Mouse (Mus musculus) duodenum, adult 2 months (tissue): Measurements from ENCODE around the gene Tmem119. TPM values are rescaled to one million over a fixed set of nuclear protein-coding genes. Genes with fewer than 3 reads are reported as not detected.

Experiments
- polyA plus RNA-seq: library from polyadenylated mRNA; depleted of rRNA; stranded (reverse); fragments of >200 nt; gene quantifications from 2 replicates; pipeline ENCODE4 v1.2.3, GENCODE M21; 2012; ENCODE audit warnings: low replicate concordance; rRNA removed

Tmem119 gene
- polyA plus RNA-seq = 11.6 and 16.3 TPM in 2 replicates

GRCm38 (mm10) chr5:113800280-113800679 lies at the start of gene Tmem119:
Tmem119 (minus strand) TSS chr5:113800516.

GRCm38 (mm10) chr5:113832490-113832901 lies 32.2 kb upstream of the Tmem119 start, which contains the start of gene Selplg:
Selplg (minus strand) TSS chr5:113832644.

GRCm38 (mm10) chr5:113772450-113772895 lies 27.8 kb downstream of the Tmem119 start, which contains the start of the genes Sart3 and Iscu:
Sart3 (minus strand) TSS chr5:113772510.
Iscu (plus strand) TSS chr5:113772748.

Other genes with a start within 250 kb of the Tmem119 start
- 7.8 and 9.6 TPM in 2 replicates for gene Cmklr1, start 150.1 kb downstream of the Tmem119 start, polyA plus RNA-seq
- not detected in 2 replicates for gene 1700069L16Rik, start 75.7 kb downstream of the Tmem119 start, polyA plus RNA-seq
- gene Ficd, start 64.7 kb downstream of the Tmem119 start, polyA plus RNA-seq = 3.3 and 4.1 TPM in 2 replicates
- 7.2 and 9.3 TPM in 2 replicates for gene Sart3, start 28.0 kb downstream of the Tmem119 start, polyA plus RNA-seq
- gene Iscu, start 27.8 kb downstream of the Tmem119 start, polyA plus RNA-seq = 35.4 and 39.3 TPM in 2 replicates
- 24.5 and 48.9 TPM in 2 replicates for gene Selplg, start 32.1 kb upstream of the Tmem119 start, polyA plus RNA-seq
- 73.1 and 120 TPM in 2 replicates for gene Coro1c, start 108.2 kb upstream of the Tmem119 start, polyA plus RNA-seq
- 7.1 and 7.7 TPM in 2 replicates for gene Ssh1, start 193.4 kb upstream of the Tmem119 start, polyA plus RNA-seq
- 37.5 and 38.9 TPM in 2 replicates for gene Dao, start 203.2 kb upstream of the Tmem119 start, polyA plus RNA-seq